Mouse (Mus musculus): ENCODE data around the gene Fam102a.
"Not testable (repeated sequence)": the region's sequence is repeated elsewhere in the genome, so short reads cannot be mapped to it uniquely, and the experiment has no call there.

The Fam102a gene

DNA sequence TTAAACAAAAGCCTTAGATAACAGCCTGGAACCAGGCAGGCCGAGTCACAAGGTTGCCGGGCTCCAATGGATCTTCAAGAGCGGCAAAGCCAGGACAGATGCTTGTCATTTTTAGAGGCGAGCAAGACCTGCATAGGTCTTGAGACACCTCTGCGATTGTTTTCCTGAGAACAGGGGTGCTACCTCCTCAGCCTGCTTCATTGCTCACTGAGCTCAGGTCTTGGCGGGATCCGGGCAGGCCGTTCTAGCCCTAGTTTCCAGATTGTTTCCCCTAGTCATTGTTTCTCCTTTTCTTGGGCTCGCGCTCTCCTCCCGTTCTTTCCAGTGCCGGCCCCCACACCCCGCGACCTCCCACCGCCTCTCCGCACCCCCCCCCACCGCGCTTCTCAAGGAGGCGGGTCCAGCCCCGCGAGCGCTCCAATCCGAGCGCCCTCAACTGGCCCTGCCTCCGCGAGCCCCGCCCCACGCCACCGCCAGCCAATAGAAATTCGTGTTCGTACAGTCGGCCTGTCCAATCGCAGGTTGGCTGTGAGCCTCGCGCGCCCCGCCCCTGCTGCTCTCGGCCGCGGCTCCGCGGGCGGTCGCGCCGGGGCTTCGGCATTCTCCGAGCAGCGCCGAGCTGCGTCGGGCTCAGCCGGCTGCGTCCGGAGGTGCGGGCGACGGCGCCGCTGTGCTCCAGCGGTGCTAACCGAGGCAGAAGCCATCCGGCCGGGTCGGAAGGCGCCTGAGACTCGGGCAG lies at the start of gene Fam102a:
Gene Fam102a, plus strand, starts transcription at position 600 of the 739 bp plus-strand sequence.
- peak; percentile 98 to 99 for DNase-seq (ENCODE audit: low spot score in 2 of 2)

DNA sequence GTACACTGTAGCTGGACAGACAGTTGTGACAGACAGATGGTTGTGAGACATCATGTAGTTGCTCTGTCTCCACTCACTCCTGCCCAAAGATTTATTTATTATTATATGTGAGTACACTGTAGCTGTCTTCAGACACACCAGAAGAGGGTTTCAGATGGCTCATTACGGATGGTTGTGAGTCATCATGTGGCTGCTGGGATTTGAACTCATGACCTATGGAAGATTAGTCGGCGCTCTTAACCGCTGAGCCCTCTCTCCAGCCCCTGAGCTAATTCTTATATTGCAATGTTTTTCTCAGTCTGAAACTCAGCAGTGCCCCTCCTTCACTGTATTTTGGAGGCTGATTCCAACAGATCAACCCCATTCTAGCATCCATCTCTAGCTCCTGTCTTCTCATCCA lies 49.4 kb upstream of the Fam102a start:
- DNase-seq (ENCODE audit: low spot score in 2 of 2), result no peak

GRCm38 (mm10) chr2:32486155-32486554 lies 49.0 kb upstream of the Fam102a start:
- DNase-seq (ENCODE audit: low spot score in 2 of 2), result no peak

DNA sequence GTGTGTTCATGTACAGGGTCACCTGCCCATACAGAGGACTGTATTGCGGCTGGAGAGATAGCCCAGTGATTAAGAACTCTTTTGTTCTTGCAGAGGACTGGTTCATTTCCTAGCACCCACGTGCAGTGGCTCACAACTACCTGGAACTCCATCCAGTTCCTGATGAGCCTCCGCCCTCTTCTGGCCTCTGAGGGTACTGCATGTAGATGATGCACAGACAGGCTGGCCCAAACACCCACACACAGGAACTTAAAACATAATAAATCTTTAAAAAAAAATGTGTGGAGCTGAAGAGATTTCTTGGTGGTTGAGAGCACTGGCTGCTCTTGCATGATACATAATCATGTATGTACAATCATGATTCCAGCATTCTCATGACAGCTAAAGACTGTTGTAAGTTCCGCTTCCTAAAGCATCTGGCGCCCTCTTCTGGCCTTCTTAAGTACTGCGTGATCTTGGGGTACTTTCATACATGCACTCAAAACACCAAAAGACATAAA lies 48.0 kb upstream of the Fam102a start:
- peak; percentile 88 to 94 for DNase-seq (ENCODE audit: low spot score in 2 of 2)

GRCm38 (mm10) chr2:32488679-32489078 lies 46.5 kb upstream of the Fam102a start:
- DNase-seq (ENCODE audit: low spot score in 2 of 2), result peak; percentile 36 to 77

GRCm38 (mm10) chr2:32490730-32491129 lies 44.4 kb upstream of the Fam102a start:
- DNase-seq (ENCODE audit: low spot score in 2 of 2), result not testable (repeated sequence)

- DNase-seq (ENCODE audit: low spot score in 2 of 2), result no peak
These were observed 42.5 kb upstream of the Fam102a start for GRCm38 (mm10) chr2:32492661-32493060.

- DNase-seq (ENCODE audit: low spot score in 2 of 2), result no peak
These were observed 41.8 kb upstream of the Fam102a start for GRCm38 (mm10) chr2:32493301-32493701.

GRCm38 (mm10) chr2:32494522-32494921 lies 40.6 kb upstream of the Fam102a start:
- no peak for DNase-seq (ENCODE audit: low spot score in 2 of 2)

GRCm38 (mm10) chr2:32495185-32495726 lies 39.9 kb upstream of the Fam102a start:
- DNase-seq (ENCODE audit: low spot score in 2 of 2), result no peak

DNA sequence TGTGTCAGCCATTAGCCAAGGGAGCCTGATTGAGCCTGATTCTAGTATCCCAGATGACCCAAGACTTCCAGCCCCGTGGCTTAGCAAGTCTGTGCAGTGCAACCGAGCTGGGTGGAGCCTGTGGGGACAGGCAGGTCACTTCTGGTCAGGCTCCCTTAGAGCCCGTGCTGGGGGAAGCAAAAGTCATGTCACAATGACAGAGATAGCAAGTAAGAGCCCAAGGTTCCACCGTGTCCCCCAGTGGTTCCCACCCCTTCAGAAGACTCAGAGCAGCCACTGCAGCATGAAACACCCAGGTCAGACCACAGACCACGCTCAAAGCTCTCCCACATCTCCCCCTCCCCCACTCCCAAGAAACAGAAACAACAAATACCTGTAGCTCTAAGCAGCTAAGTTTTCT lies 38.9 kb upstream of the Fam102a start:
- no peak for DNase-seq (ENCODE audit: low spot score in 2 of 2)

- no peak for DNase-seq (ENCODE audit: low spot score in 2 of 2)
These were observed 35.8 kb upstream of the Fam102a start for GRCm38 (mm10) chr2:32499365-32499764.

GRCm38 (mm10) chr2:32500461-32500860 lies 34.7 kb upstream of the Fam102a start:
- no peak for DNase-seq (ENCODE audit: low spot score in 2 of 2)

GRCm38 (mm10) chr2:32501754-32502324 lies 33.3 kb upstream of the Fam102a start:
- DNase-seq (ENCODE audit: low spot score in 2 of 2), result no peak

- DNase-seq (ENCODE audit: low spot score in 2 of 2), result no peak
These were observed 32.3 kb upstream of the Fam102a start for GRCm38 (mm10) chr2:32502843-32503242.

DNA sequence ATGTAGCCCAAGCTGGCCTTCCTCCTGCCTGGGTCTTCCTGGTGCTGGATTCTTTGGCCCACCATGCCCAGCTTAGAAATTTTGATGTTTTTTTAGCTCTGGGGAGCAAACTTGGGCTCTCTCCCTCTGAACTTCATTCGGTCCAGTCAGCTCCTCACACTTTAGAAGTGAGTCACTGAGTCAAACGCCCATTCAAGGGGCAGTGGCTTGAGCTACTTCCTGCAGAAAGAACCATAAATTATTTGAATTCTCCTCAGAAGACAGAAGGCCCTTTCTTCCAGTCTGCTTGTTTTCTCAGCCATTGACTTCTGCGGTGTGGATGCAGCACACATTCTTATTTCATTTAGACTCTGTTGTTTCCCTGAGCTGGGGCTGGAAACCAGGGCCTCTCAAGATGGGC lies 31.5 kb upstream of the Fam102a start:
- no peak for DNase-seq (ENCODE audit: low spot score in 2 of 2)

GRCm38 (mm10) chr2:32505536-32505935 lies 29.6 kb upstream of the Fam102a start:
- no peak for DNase-seq (ENCODE audit: low spot score in 2 of 2)

- DNase-seq (ENCODE audit: low spot score in 2 of 2), result no peak
These were observed 28.2 kb upstream of the Fam102a start for GRCm38 (mm10) chr2:32506673-32507668.

DNA sequence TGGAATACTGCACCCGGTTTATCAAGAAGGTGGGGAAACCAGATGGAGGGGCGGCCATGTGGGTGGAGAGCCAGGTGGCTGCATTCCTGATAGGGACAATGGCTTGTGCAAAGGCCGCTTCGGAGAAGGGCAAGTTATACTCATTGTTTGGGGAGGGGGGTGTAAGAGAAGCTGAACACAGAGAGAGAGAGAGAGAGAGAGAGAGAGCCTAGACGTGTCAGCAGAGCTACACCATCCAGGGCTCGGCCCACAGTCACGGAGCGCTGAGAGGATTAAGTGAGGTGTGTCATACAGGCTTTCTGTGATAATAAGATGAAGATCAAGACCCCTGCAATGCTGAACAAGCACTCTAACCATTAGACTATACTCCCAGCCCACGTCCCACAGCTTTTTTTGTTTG lies 27.2 kb upstream of the Fam102a start:
- DNase-seq (ENCODE audit: low spot score in 2 of 2), result no peak

GRCm38 (mm10) chr2:32509287-32509686 lies 25.8 kb upstream of the Fam102a start:
- DNase-seq (ENCODE audit: low spot score in 2 of 2), result no peak

- DNase-seq (ENCODE audit: low spot score in 2 of 2), result no peak
These were observed 25.2 kb upstream of the Fam102a start for GRCm38 (mm10) chr2:32509896-32510295.

DNA sequence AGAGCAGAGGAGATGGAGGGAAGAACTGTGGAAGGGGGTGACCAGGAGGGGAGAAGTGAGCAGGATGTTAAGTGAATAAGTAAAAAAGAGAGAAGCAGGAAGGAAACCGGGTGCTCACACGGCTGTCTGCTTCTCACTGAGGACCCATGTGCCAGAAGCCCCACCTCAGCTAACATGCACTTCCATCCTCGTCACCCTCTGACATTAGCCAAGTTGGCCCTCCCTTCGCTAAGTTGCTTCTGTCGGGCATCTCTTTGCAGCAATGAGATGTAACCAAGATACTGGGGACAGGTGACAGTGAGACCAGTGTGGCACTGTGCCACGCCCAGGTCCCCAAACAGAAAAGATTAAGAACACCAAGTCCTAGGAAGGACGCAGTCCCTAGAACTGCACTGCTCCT lies 22.5 kb upstream of the Fam102a start:
- DNase-seq (ENCODE audit: low spot score in 2 of 2), result no peak
